Mouse (Mus musculus): Measurements from ENCODE around the gene Tent4b. TPM values are rescaled to one million over a fixed set of nuclear protein-coding genes. Genes with fewer than 3 reads are reported as not detected.
"Not testable (repeated sequence)": the region's sequence is repeated elsewhere in the genome, so short reads cannot be mapped to it uniquely, and the experiment has no call there.

The Tent4b gene
- 10 to 100 TPM; 33.8 to 37.0 TPM for total RNA-seq (2021)

DNA sequence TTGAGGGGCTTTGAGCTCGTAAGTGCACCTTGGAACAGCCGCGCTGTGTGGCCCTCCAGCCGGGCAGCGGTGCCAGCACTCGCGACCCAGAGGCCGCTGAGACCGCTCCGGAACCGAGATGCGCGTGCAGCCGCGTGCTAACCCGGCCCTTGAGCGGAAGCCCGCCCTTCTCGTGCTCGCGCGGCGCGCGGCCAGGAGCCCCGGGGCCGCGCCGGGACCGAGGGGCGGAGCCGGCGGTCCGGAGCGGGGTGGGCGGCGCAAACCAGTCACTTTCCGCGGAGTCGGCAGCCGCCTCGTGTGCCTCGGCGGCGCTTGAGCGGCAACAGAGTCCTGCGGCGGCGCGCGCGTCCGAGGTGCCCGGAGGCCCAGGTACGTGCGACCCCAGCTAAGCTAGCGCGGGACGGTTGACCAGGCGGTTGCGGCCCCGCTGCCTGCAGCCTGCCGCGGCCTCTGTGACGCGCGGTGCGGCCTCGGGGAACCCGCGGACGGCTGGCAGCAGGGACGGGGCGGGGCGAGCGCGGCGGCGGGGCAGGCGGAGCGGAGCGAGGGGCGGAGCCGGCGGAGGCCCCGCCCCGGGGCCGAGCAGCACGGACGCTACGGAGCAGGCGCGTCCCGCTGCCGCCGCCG is at the start of gene Tent4b:
Tent4b (plus strand) TSS at position 269 of the 627 bp plus-strand sequence.
- intact Hi-C loops (cut with DNase I), result no loop called here

DNA sequence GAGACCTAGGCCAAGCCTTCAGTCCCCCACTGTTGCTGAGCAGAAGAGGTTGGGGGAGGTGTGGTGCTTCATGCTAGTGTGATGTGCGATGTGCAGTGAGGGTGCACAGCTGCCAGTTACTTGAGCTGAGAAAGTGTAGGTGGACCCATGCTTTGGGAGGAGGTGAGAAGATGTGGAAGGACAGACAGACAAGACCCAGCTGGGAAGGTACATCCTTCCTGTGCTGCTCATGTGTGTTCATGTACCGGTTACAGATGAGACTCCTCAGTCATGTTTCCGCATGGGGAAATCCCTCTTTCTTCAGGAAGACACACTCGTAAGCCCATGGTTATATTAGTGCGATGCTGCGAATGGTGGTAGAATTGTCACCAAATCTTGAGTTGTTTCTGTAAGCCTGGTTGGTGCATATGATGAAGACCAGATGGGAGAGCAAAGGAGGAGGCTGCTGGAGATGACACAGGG is 48.1 kb upstream of the Tent4b start:
- intact Hi-C loops (cut with DNase I), result loop anchor here (10.0 kb wide), 2 partner anchors 94 to 204 kb away; no protein-coding TSS in a partner anchor
- no peak for DNase-seq (ENCODE audit: extremely low spot score in 1 of 2, low spot score in 2 of 2)

More for the DNA sequence above, at the start of gene Tent4b:
- peak; percentile 85 to 96 for DNase-seq (ENCODE audit: extremely low spot score in 1 of 2, low spot score in 2 of 2)

DNA sequence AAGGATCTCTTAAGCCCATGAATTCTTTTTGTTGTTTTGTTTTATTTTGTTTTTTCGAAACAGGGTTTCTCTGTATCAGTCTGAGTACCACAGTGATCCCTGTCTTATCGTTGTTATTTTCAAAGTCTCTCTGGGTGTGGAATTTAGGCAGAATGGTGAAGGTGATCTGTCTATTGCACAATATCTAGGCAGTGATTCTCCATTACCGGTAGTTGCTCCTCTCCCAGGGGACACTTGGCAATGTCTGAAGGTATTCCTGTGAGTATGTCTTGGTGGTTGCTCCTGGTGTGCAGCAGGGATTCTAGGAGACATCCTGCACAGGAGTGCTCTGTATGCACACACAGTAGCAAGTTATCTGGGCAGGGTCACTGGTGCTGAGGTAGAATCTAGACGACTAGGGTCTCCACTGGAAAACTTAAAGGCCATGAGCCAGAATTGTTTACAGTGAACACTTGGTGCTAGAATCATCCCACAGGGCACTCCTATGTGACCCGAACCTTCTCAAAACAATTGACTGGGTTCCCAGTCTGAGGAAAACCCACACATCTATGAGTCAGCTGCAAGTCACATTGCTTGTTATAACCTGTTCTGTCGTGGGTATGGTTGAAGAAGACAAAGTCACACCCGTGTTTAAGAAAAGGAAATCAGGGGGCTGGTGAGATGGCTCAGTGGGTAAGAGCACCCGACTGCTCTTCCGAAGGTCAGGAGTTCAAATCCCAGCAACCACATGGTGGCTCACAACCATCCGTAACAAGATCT is 38.6 kb upstream of the Tent4b start:
- intact Hi-C loops (cut with DNase I), result no loop called here
- DNase-seq (ENCODE audit: extremely low spot score in 1 of 2, low spot score in 2 of 2), result no peak

DNA sequence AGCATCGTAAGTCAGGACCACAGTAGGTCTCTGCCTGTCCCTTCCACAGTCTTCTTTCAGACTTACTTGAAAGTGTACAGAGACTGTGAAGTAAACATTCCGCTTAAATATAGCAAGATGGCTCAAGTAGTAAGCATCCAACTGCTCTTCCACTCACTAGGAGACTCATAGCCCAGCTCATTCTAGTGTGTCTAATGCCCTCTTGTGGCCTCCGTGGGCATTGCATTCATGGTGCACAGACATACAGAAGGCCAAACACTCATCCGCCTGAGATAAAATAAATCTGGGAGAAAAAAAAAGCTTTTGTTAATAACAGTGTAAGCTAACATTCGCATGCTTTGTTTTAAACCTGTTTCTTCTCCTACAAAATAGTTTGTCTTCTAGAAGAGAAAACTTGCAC is 37.6 kb upstream of the Tent4b start:
- DNase-seq (ENCODE audit: extremely low spot score in 1 of 2, low spot score in 2 of 2), result peak; percentile 32 to 58
- intact Hi-C loops (cut with DNase I), result no loop called here

DNA sequence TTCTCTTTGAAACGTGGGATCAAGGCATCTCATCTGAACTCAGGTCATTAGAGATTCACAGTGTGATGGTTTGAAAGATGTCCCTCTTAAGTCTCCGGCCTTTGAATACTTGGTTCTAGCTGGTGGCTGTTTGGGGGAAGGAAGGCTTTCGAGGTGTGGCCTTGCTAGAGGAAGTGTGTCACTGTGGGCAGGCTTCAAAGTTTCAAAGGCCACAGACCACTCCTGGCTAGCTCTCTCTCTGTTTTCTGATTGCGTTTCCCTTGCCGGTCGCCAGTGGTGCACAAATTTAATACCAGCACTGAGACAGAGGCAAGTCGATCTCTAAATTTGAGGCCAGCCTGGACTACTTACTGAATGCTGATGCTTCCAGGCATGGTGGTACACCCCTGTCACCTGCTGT is 23.7 kb upstream of the Tent4b start:
- intact Hi-C loops (cut with DNase I), result no loop called here
- DNase-seq (ENCODE audit: extremely low spot score in 1 of 2, low spot score in 2 of 2), result no peak

DNA sequence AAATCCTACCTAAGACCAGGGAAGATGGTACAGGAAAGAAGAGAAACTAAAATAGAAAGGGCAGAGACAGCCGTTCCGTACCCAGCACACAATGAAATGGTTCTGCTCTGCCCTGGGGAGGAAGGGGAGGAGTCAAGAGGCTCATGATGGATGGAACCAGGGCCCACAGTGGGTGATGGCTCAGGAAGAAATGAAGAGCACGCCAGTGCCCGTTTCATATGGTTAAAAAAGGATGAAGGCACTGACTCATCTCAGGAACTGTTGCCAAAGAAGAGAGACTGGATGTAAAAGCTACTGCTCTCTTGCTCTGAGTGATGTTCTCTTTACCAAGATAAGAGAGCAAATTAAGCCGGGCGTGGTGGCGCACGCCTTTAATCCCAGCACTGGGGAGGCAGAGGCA is 21.7 kb upstream of the Tent4b start:
- intact Hi-C loops (cut with DNase I), result no loop called here
- no peak for DNase-seq (ENCODE audit: extremely low spot score in 1 of 2, low spot score in 2 of 2)

DNA sequence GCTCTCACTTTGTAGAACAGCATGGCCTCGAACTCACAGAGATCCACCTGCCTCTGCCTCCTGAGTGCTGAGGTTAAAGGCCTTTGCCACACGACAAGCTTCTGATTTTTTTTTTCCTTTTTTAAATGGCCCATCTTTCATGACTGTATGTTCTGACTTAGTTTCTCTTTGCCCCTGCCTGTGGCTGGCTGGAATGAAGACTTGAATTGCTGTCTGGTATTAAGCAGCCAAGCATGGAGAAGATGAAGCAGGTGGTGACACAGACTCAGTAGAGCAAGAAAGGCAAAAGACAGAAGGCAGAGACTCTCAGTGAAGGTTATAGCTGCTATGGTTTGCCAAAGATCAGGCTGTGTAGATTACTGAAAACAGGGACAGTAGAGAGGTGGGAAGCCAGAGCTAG is 15.9 kb upstream of the Tent4b start:
- intact Hi-C loops (cut with DNase I), result no loop called here
- no peak for DNase-seq (ENCODE audit: extremely low spot score in 1 of 2, low spot score in 2 of 2)

DNA sequence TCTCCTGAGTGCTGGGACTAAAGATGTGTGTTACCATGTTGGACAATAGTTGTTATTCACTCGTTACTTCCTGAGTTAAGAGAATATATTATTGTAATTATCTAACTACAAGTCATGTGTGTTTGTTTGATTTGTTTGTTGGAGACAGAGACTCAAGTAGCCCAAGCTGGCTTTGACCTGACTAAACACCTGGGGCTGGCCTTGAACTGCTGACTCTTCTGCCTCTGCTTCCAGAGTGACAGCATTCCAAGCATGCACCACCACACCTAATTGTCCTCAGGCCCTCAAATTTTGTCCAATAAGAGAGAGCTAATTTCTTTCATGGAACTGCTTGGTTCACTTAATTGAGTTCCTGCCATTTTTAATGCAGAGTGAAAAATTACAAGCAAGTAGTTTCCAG is 14.1 kb upstream of the Tent4b start:
- intact Hi-C loops (cut with DNase I), result no loop called here
- no peak for DNase-seq (ENCODE audit: extremely low spot score in 1 of 2, low spot score in 2 of 2)

DNA sequence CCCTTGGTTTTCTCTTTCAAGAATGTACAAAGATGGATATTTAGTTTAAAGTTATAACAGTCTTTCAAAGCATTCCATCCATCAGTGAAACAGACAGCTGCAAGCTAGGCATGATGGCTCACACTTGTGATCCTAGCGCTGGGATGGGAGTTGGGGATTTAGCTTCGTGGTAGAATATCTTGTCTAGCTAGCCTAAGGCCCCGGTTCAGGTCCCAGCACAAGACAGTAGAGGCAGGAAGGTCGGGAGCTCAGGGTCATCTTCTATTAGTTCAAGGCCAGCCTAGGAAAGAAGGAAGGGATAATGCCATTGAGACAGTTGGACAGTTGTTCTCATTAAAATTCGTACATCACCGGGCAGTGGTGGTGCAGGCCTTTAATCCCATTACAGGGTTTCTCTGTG is 13.3 kb upstream of the Tent4b start:
- intact Hi-C loops (cut with DNase I), result no loop called here
- no peak for DNase-seq (ENCODE audit: extremely low spot score in 1 of 2, low spot score in 2 of 2)

DNA sequence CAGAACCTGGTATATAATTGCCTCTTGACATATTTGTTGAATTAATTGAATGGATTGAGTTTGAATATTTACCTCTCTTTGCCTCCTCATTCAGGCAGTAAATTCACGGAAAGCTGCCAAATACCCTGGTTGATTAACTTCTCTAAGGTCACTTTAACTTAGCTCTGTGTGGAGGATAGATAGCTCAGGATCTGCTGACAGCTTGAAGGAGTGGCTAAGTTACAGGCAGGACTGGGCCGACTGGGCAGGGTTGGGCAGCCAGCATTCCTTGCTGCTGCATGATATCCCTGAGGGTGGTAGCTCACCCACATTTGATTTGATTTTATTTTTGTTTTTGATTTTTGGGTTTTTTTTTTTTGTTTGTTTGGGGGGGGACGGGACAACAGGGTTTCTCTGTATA is 1.7 kb upstream of the Tent4b start:
- intact Hi-C loops (cut with DNase I), result no loop called here

DNA sequence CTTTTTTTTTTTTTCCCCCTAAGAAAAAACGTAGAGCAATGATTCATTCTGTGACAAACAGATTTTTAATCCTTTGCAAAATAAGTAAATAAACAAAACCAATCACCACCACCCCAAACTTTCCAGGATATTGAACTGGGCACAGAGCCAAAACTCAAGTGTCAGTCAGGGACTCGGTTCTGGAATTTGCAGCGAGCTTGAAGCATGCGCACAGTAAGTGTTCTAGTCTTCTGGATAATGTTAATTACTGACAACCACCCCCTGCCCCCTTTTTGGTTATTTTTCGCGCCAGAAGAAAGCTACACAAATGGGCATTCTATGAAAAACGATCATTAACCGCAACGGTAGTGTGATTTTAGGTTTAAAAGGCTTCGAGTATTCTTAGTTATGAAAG is 465 bp upstream of the Tent4b start:
- DNase-seq (ENCODE audit: extremely low spot score in 1 of 2, low spot score in 2 of 2), result peak; percentile 36 to 40

More for the DNA sequence above, 1.7 kb upstream of the Tent4b start:
- DNase-seq (ENCODE audit: extremely low spot score in 1 of 2, low spot score in 2 of 2), result no peak

DNA sequence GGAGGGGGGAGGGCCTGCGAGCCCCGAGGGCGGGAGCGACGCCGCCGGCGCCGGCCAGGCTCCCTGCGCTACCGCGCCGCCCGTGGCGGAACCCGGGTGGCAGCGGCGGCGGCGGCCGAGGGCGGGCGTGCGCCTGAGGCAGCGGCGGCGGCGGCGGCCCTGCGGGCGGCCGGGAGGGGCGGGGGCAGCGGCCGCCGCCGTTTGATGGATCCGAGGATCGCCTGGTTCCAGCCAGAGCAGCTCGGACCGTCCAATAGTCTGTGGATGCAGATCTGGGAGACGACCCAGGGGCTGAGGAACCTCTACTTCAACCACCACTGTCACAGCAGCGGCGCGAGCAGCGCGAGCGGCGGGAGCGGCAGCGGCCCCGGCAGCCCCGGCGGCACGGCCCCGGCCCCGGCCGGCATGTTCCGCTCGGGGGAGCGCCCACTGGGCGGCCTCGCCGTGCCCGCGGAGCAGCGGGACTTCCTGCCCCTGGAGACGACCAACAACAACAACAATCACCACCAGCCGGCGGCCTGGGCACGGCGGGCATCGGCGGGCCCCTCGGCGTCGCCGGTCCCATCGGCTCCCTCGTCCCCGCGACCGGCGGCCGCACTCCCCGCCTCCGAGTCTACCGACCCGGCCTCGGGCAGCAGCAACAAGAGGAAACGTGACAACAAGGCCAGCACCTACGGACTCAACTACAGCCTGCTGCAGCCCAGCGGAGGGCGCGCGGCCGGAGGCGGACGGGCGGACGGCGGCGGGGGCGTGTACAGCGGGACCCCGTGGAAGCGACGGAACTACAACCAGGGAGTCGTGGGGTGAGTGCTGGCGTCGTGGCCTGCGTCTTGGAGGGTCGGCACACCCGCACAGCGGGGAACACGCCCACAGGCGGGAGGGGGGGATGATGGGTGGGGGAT is 938 bp downstream of the Tent4b start:
- peak in 1 of 2 experiments; percentile 69 for DNase-seq (ENCODE audit: extremely low spot score in 1 of 2, low spot score in 2 of 2)
- intact Hi-C loops (cut with DNase I), result loop anchor here (5.0 kb wide), 1 partner anchor 42 kb away; no protein-coding TSS in a partner anchor

More for the DNA sequence above, 465 bp upstream of the Tent4b start:
- intact Hi-C loops (cut with DNase I), result no loop called here

DNA sequence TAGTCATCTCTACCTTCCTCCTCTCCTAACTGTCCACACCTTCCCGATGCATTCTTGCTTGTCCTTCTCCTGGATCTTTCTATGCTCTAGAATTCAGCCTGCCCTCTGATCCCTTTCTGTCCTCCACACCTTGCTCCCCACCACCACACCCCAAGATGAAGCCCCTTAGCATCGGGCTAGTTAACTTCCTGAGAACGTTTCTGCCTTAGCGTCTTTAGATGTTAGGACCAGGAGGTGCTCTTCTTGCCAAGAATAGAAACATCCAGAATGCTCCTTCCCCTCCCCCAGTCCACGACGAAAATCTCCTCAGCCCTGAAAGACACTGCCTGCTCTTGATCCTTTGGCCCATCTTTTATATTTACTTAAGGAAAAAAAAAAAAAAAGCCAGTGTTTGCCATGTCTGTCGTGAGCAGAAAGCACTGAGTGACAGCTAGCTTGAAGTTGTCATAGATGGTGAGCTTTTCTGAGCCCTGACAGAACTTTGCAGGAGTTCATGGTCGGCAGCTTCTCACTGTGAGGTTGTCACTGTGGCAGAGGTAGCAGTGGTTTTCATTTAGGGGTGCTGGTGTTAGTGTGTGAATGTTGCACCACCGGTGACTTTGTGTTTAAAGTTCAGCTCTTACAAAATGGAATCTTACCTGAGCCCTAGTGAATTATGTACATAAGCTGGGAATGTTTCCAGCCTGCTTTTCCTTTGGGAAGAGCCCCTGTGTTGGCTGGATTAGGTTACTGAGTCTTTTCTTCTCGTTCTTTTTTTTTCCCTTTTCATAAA is 1.9 kb downstream of the Tent4b start:
- intact Hi-C loops (cut with DNase I), result loop anchor here (5.0 kb wide), 1 partner anchor 41 kb away; no protein-coding TSS in a partner anchor

DNA sequence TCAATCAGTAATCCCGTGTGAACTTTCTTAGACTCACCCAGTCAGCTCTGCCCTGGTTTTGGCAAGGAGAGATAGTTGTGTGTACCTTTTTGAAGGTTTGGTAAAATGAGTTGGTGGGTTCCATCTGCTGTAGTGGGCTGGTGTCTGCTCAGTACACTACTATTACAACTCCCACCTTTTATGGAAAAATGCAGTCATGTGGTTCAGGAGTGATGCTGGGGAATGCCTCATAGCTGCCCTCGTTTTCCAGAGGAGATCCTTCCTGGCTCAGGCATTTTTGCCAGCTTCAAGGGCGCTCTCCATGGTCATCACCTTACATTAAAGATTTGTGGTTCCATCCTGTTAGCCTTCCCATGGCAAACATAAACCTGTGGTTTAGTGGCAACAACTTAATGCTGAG is 2.6 kb downstream of the Tent4b start:
- DNase-seq (ENCODE audit: extremely low spot score in 1 of 2, low spot score in 2 of 2), result no peak
- intact Hi-C loops (cut with DNase I), result loop anchor here (5.0 kb wide), 1 partner anchor 41 kb away; no protein-coding TSS in a partner anchor

More for the DNA sequence above, 1.9 kb downstream of the Tent4b start:
- no peak for DNase-seq (ENCODE audit: extremely low spot score in 1 of 2, low spot score in 2 of 2)

DNA sequence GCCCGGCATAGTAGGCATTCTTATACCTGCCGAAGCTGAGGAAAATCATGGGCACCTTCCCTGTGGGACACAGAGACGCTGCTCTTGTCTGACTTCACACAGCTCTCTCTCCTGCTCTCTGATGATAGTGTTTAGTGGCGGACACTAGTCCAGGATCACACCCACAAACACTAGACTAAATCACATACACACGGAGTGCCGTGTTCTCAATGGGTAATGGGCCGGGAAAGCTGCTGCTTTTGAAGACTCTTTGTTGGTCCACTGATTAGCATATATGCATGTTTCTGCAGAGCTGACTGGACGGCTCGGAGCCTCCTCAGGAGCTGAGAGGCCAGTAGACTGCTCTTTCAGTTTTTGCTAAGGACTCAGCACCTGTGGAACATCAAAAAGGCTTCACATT is 7.0 kb downstream of the Tent4b start:
- intact Hi-C loops (cut with DNase I), result no loop called here
- no peak for DNase-seq (ENCODE audit: extremely low spot score in 1 of 2, low spot score in 2 of 2)

DNA sequence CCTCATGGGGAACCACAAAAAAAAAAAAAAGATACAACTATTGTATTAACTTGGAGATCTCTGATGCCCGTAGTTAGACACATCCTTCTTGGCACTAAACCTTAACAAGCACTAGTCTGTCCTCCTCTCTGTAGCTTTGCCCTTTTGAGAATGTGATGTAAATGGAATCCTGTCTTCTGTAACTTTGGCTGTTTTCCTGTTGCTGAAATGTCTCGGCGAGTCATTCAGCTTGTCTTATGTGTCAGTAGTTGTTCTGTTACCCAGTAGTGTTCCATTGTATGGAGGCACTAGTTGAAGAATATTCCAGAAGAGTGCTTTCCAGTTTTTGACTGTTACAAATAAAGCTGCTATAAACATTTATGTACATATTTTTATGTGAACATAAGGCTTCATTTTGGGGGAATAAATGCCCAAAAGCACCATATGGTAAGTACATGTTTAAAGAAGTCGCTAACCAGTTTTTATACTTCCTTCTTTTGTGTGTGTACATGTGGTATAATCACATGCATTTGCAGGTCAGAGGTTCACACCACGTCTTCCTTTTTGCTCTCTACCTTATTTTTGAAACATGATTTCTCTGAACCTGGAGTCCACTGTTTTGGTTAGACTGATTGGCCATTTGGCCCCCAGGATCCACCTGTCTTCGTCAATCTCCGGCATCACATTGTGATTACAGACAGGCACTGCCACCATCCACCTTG is 8.3 kb downstream of the Tent4b start:
- DNase-seq (ENCODE audit: extremely low spot score in 1 of 2, low spot score in 2 of 2), result no peak
- intact Hi-C loops (cut with DNase I), result no loop called here

DNA sequence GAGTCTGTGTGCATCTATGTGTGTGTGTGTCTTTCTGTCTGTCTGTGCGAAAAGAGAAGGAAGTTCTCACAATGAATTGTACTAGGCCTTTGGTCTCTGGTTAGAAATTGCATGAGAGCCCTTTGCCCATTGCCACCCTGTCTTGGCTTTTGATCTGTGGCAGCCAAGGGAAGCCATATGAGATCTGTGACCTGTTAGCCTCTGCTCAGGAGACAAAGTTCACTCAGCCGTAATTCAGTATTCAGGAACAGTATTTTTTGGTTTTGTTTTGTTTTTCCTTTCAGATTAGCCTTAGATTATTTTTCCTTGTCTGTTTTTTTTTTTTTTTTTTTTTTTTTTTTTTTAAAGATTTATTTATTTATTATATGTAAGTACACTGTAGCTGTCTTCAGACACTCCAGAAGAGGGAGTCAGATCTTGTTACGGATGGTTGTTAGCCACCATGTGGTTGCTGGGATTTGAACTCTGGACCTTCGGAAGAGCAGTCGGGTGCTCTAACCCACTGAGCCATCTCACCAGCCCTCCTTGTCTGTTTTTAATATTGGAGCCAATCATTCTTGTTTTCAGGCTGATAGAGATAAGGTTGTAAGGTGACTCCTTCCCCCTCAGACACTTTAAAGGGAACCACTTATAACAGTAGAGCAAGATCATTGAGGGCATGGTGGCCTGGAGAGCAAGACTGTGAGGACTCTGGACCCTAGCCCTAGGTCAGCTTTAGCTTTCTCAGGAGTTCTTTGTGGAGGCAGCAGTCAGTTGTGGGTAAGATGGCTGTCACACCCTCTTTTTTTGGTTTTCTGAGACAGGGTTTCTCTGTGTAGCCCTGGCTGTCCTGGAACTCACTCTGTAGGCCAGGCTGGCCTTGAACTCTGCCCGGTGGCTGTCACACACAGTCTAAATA is 11.2 kb downstream of the Tent4b start:
- intact Hi-C loops (cut with DNase I); DNase-seq (ENCODE audit: extremely low spot score in 1 of 2, low spot score in 2 of 2): not testable (repeated sequence)
